Mouse (Mus musculus): ENCODE measurements at regions not wholly inside any gene's neighbourhood (a gene's known extent, or its start where the extent isn't known, plus 50 kb on each side); places are given as distances from the start of the nearest gene placed in this dataset.
A peak's percentile ranks its signal among the peaks of the same experiment; 100 is the strongest.

DNA sequence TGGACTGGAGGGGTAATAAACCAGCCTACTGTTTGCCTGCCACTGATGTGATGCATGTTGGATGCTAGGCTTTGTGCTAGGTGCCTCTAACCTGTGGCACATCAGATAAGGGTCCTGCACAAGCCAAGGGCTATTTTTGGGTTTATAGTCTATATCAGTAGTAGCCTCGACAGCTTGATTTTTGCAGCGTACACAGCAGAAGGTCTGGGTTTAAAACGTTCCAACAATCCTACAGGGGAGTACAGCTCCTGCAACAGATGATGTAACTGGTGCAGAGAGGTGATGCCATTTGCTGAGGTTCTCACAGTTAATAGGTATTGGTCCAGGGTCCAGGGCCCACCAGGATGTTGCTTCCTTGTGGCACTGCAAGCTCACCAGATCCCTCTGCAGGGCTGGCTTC is 63.9 kb upstream of the Ldlrad3 start:
- H3K4me3 ChIP-seq (ENCODE audit: low read depth, low read length) = no peak overlapping the region
- DNase-seq = no peak
- H3K4me1 ChIP-seq (ENCODE audit: insufficient read depth) = no peaks in the 10 kb centered on the region
- H3K27me3 ChIP-seq (ENCODE audit: insufficient read depth, low read length) = no peaks in the 10 kb centered on the region
- TF ChIP-seq CTCF (IDR thresholded peaks at IDR 0.05; ENCODE audit: low read depth) = no peak
- H3K27ac ChIP-seq (ENCODE audit: low read depth, low read length) = no peak overlapping the region
- no peaks in the 10 kb centered on the region for H3K36me3 ChIP-seq (ENCODE audit: insufficient read depth)
- no peak for ATAC-seq
- no peak overlapping the region for H3K4me2 ChIP-seq (ENCODE audit: low read depth)
- no peak overlapping the region for H3K9ac ChIP-seq
- 86% methylated on average over 3 of the region's 3 CpGs for WGBS
- no peaks in the 10 kb centered on the region for H3K9me3 ChIP-seq (ENCODE audit: low read length)

DNA sequence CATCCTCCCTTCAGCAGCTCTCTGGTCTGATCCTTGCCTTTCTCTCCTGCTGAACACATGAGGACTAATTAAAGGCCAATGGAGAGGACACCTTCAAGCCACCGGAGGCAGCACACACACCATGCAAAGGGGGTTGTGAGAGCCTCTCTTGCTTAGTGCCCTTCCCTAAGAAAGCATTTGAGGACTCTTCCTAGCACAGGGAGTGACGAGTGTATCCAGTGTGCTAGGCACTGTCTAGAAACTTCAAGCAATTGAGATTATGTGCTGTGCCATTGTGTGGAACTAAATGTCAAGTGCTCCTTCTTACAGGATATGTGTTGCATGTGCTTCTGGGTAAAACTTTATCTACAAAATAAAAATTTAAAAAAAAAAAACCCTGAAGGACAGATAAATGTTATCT is 60.3 kb upstream of the Ldlrad3 start:
- Histone ChIP-seq H3K36me3 (ENCODE audit: insufficient read depth) (no peaks in the 10 kb centered on the region), H3K27ac (ENCODE audit: low read depth, low read length) (no peak overlapping the region), H3K4me1 (ENCODE audit: insufficient read depth) (peaks cover 3% of the 10 kb centered on the region; the same call in 1 of the 2 replicates), H3K9ac (no peak overlapping the region), H3K27me3 (ENCODE audit: insufficient read depth, low read length) (no peaks in the 10 kb centered on the region), H3K9me3 (ENCODE audit: low read length) (no peaks in the 10 kb centered on the region), H3K4me3 (ENCODE audit: low read depth, low read length) (no peak overlapping the region), H3K4me2 (ENCODE audit: low read depth) (no peak overlapping the region)
- no peak for TF ChIP-seq CTCF (IDR thresholded peaks at IDR 0.05; ENCODE audit: low read depth)
- DNase-seq = no peak
- 65% methylated on average over 2 of the region's 2 CpGs for WGBS
- ATAC-seq = no peak

GRCm38 (mm10) chr2:102244491-102244890 is 58.3 kb upstream of the Ldlrad3 start:
- no peak overlapping the region for H3K27ac ChIP-seq (ENCODE audit: low read depth, low read length)
- H3K36me3 ChIP-seq (ENCODE audit: insufficient read depth) = no peaks in the 10 kb centered on the region
- H3K27me3 ChIP-seq (ENCODE audit: insufficient read depth, low read length) = no peaks in the 10 kb centered on the region
- DNase-seq (no peak), ATAC-seq (no peak)
- H3K9ac ChIP-seq = no peak overlapping the region
- TF ChIP-seq CTCF (IDR thresholded peaks at IDR 0.05; ENCODE audit: low read depth) = no peak
- peaks cover 3% of the 10 kb centered on the region; the same call in 1 of the 2 replicates for H3K4me1 ChIP-seq (ENCODE audit: insufficient read depth)
- H3K4me2 ChIP-seq (ENCODE audit: low read depth) = no peak overlapping the region
- H3K9me3 ChIP-seq (ENCODE audit: low read length) = no peaks in the 10 kb centered on the region
- H3K4me3 ChIP-seq (ENCODE audit: low read depth, low read length) = no peak overlapping the region
- WGBS = 31% methylated on average over 2 of the region's 2 CpGs

DNA sequence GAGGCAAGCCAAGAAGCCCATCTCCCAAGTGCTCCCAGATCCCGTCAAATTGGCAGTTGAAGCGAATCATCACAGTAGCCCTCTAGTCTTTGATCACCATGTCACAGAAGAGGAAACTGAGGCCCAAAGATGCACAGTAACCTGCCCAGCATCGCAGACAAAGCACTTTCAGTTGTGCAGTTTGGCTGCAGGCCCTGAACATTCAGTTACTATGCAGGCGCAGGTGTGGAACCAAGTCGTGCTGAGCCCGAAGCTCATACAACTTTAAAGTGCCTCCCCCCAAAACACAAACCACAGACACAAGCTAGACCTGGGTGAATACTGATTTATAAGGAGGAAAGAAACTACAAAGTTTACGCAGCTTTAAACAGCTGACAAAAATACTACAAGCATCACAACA is 55.4 kb upstream of the Ldlrad3 start:
- WGBS = 74% methylated on average over 7 of the region's 7 CpGs
- no peaks in the 10 kb centered on the region for H3K27me3 ChIP-seq (ENCODE audit: insufficient read depth, low read length)
- no peak for ATAC-seq

DNA sequence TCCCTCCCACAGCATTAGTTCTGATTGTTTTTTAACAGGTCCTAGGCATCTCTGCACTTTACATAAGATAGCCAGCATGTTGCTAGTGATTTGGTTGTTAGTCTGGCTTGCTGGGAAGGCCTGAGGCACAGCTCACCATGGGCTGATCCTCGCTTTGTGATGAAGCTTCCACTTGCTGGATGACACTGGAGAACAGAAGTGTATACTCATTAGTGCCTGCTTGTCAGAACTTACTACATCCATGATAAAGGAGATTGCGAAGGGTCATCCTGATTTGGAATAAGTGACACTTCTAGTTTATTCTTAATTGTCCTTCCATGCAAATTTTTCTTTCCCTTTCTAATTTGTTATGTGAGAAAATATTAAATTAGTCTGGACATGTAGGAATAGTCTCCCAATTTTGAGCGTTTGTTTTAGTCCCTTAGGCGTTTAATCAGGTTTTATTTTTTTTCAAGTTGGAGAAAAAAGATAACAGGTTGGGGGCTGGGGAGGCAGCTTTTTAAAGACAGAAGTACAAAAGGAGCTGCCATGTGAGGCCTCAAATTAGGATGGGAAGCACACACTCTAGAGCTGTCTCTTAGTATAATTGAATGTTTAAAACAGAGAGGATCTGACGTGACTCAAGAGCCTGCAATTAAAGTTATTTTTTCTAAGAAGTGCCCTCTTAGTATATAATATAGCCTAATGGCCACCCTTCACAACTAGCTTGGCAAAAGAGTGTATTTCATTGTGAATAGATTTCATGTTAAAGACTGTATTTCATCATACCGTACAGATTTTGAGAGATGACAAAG is 53.7 kb upstream of the Ldlrad3 start:
- no peaks in the 10 kb centered on the region for H3K9me3 ChIP-seq (ENCODE audit: low read length)
- ATAC-seq (peak; percentile 73; the same call in 1 of the 2 replicates), DNase-seq (no peak)
- no peak overlapping the region for H3K4me3 ChIP-seq (ENCODE audit: low read depth, low read length)
- TF ChIP-seq CTCF (IDR thresholded peaks at IDR 0.05; ENCODE audit: low read depth) = no peak
- H3K9ac ChIP-seq = no peak overlapping the region
- H3K27me3 ChIP-seq (ENCODE audit: insufficient read depth, low read length) = no peaks in the 10 kb centered on the region
- no peak overlapping the region for H3K4me2 ChIP-seq (ENCODE audit: low read depth)
- H3K4me1 ChIP-seq (ENCODE audit: insufficient read depth) = peaks cover 3% of the 10 kb centered on the region; the same call in 1 of the 2 replicates
- H3K36me3 ChIP-seq (ENCODE audit: insufficient read depth) = no peaks in the 10 kb centered on the region
- no peak overlapping the region for H3K27ac ChIP-seq (ENCODE audit: low read depth, low read length)
- WGBS = 42% methylated on average over 6 of the region's 6 CpGs

More for the DNA sequence above, 55.4 kb upstream of the Ldlrad3 start:
- Histone ChIP-seq H3K27ac (ENCODE audit: low read depth, low read length) (no peak overlapping the region), H3K4me3 (ENCODE audit: low read depth, low read length) (no peak overlapping the region), H3K36me3 (ENCODE audit: insufficient read depth) (no peaks in the 10 kb centered on the region), H3K9me3 (ENCODE audit: low read length) (no peaks in the 10 kb centered on the region), H3K4me2 (ENCODE audit: low read depth) (no peak overlapping the region), H3K4me1 (ENCODE audit: insufficient read depth) (peaks cover 3% of the 10 kb centered on the region; the same call in 1 of the 2 replicates), H3K9ac (no peak overlapping the region)
- TF ChIP-seq CTCF (IDR thresholded peaks at IDR 0.05; ENCODE audit: low read depth) = no peak
- DNase-seq = no peak

All from forebrain, postnatal 0 days (tissue).